Mouse (Mus musculus): Measurements from ENCODE around the gene Tmco5b. TPM values are rescaled to one million over a fixed set of nuclear protein-coding genes. Genes with fewer than 3 reads are reported as not detected.

Tmco5b gene
- not detected for total RNA-seq (2021)
- long read RNA-seq, experiment 1 = 0 reads
- long read RNA-seq, experiment 2 = 0 reads

DNA sequence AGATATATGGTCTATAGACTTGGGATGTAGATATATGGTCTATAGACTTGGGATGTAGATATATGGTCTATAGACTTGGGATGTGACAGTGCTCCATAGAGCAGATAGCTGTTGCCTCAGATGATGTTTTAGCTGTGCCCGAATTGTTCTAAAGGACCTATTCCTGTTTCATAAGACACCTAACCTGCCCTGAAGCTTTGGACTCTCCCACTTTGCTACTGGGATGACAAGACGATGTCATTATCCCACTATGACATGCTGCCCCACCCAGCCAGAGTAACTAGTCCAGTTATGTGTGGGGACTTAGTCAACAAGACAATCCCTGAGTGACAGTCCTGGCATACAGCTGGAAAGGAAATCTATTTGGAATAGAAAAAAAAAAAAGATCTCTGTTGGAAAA lies at the start of gene Tmco5b:
Tmco5b (plus strand) TSS at position 301 of the 400 bp plus-strand sequence.
- DNase-seq = no peak

DNA sequence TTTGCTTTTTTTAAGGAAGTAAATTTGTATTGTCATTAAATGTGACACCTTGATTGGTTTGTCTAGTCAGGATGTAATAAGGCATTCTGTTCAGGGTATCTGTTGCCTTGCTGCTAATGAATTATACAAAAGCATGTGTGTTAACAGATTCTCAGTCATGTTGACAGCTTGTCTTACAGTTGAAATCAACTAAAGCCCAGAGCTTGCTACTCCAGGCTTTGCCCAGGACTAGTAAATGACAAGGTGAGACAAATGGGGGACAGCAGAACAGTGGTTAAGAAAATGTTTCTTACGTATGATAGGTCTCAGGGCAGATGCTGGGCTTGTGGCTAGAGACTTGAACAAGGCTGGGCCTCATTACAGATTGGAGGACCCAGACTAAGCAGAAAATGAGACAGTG lies 48.5 kb upstream of the Tmco5b start:
- no peak for DNase-seq

DNA sequence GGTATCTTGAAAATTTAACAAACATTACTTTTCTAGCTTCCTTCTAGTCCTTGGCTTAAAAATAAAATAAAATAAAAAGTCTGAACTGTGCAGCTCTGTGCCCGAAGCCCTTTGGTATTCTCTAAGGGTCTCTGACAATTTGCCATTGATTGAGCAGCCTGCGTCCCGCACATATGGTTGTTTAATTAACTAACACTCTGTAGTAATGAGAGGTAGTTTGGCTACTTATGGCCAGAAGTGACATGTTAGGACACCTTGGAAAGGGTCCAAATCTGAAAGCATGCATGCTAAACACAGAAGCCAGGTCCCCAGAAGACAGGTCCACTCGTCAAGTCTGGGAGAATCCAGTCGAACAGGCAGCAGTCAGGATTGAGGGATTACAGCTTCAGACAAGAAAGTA lies 46.7 kb upstream of the Tmco5b start:
- DNase-seq = no peak

DNA sequence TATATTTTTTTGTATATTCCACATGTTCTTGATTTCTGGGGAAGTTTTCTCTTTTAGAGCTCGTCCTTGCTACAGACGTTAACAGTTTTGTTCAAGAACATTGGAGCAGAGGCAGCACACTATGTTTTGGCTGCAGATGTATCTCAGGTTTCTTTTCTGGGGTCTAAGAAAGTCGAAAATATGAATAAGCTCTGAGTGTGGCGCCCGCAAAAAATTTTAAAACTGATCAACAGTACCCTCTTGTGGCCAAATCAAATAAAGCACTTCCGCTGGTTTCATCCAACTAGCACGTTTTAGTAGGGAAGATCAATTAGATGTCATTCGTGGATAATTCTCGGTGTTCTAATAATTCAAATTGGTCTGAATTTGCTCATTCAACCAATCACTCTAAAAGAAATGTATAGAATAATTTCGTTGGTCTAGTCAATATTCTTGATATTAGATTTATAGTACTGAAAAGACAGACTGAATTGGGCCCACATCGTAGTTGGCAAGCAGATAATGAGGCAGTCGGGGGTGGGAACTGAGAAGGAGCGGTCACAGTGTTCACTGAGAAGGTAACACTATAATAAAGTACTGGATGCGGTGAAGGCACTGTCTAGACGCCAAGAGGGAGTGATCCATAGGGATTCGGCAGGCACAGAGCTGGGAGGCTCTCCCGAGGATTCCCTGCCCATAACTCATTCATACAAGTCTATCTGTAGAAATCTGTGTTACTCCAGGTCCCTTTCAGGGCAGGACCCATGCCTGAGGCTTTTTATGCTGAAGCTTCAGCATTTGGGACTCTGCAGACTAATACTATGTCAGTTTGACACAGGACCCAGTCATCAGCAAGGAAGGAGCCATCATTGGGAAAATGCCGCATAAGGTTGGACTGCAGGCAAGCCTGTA lies 17.1 kb downstream of the Tmco5b start:
- DNase-seq = peak in 1 of 2 experiments; percentile 42

DNA sequence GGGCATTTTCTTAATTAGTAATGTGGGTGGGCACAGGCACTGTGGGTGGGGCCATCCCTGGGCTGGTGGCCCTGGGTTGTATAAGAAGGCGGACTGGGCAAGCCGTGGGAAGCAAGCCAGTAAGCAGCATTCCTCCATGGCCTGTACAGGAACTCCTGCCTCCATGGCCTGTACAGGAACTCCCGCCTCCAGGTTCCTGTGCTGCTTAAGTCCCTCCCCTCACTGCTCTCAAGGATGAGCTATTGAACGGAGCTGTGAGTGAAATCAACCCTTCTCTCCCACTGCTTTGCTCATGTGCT lies 17.7 kb downstream of the Tmco5b start:
- DNase-seq = no peak

DNA sequence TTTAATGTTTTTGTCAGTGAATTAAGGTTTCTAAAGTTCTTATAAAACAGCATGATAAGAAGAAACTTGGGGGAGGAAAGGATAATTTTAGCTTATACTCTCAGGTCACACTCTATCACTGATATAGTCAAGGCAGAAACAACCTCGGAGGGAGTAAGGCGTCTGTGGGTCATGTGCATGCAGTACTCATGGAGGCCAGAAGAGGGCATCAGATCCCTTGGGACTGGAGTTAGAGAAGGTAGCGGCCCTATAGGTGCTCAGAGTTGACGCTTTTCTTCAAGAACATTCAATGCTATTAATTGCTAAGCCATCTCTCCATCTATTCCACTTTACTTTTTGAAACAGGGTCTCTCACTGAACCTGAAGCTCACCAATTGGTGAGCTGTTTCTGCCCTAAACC lies 19.8 kb downstream of the Tmco5b start:
- DNase-seq = peak; percentile 39 to 79

DNA sequence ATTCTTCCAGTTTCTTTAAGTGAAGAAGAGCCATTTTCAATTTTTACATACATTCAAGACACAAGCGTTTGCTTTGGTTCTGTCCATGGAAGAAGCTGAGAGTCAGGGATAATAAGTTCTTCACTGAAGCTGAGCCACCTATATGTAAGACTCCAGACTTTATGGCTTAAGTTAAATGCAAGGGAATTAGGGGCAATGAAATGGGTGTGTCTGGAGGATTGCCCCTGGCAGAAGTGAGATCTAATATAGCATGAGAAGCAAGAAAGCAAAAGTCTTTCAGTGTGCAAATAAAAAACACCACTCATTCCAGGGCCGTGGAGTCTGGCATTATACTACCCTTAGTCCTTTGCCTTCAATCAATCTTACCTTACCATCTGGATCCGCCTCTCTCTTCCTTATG lies 25.7 kb downstream of the Tmco5b start:
- DNase-seq = no peak

DNA sequence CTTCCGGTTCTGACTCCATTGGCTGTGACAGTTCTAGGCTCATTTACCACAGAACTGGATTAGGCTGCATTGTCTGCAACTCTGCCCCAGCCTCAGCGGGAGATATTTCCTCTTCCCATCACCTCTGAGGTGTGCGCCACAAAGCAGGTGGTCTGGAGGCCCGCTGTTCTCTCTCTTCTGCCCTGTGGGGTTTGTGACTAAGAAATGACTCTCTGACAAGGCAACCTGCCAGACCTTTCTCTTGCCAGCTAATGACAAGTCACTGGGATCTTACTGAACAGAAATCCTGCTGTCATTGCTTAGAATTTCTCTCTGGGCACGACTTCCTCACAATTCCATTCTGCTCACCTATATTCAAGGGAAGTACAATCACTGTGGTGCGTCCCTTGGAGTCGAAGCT lies 37.5 kb downstream of the Tmco5b start:
- peak; percentile 16 to 37 for DNase-seq

DNA sequence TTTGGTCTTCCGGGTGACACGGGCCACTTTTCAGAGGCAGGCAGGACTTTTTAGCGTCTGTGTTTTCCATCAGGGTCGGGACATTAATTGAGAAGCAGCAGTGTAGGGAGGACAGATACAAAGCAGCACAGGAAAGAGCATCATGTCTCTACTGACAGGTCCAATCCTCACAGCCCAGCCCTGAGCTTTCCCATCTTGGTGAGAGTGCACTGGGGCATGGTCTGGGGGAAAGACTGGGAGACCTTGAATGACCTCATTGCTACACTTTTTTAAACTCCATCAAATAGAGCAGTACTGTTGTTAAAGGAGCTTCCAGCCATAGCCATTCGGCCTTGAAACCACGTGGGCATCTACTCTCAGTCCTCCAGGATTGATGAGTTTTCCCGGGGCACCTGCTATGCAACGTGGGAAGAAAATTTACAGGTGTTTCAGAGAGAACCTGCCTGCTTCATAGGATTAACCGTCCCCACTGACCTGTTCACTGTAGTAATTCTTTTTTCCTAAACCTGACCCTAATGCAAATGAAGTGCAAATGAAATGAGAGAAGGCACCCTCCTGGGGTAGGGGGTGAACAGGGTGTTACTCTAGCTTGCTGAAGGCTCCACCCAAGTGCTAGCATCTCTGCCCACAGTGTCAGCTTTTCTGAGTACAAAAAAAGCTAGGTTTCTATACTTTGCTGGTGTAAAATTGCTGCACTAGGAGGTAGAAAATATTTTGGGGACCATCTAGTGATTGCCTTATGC lies 48.4 kb downstream of the Tmco5b start:
- DNase-seq = no peak

DNA sequence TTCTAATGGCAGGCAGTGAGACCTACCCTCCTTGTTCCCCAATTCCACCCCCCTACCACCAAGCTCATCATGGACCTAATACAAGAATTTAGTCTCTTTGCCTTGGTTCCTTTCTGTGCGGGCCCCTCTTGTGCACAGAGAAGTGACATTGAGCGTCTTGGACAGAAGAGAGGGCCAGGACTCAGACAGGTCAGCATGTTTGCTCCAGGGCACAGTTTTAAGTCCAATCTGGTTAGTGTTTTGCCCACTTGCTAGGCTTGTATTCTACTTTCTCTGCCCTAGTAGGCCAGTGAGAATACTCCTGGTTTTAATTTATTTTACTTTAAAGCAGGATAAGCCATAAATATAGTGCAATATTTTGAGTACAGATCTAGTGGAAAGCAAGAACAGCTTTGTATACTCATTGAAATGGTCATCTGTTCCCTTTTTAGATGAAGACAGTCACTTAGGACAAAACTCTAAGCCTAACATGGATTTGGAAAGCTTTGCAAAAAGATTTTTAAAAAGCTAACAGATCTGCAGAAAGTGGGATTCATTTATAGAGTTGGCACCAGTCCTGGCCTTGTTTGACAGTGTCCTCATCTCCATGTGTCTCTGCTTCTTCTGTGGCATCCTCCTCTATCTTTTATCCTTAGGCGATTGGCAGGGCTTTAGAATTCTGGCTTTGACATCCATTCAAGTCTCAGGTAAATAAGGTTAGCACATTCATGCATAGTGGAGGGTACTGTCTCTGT lies 50.2 kb downstream of the Tmco5b start:
- no peak for DNase-seq

DNA sequence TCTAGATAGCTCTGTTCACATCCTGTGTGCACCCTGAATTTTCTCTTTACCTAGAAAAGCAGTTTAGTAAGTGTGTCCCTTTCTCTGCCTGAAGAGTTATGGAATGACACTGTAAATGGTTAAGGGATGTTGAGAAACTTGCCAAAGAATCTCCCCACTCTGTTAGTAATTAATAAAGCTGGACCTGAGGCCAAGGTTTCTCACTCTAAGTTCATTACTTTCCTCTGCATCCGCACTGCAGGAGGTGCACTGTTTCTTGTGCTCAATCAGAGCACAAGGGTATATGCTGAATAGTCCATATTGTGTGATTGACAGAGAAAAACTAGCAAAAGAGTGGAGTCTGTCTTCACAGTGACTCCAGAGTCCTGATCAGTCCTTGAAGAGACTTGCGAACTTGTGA lies 59.0 kb downstream of the Tmco5b start:
- no peak for DNase-seq

Other genes starting within 250 kb of the Tmco5b start
- gene Ryr3, start 68.6 kb upstream of the Tmco5b start, total RNA-seq (2021) = 1 to 10 TPM in 1 of 2 experiments, under 1 TPM in 1; 0.69 to 2.1 TPM
- 10 to 100 TPM; 32.1 to 42.8 TPM for gene Fmn1, start 42.0 kb downstream of the Tmco5b start, total RNA-seq (2021)